Mouse (Mus musculus): Measurements from ENCODE around the gene Lmln. TPM values are rescaled to one million over a fixed set of nuclear protein-coding genes. Genes with fewer than 3 reads are reported as not detected.
"Not testable (repeated sequence)": the region's sequence is repeated elsewhere in the genome, so short reads cannot be mapped to it uniquely, and the experiment has no call there.

The Lmln gene
- total RNA-seq (2021): 1 to 10 TPM; 1.8 to 3.2 TPM

DNA sequence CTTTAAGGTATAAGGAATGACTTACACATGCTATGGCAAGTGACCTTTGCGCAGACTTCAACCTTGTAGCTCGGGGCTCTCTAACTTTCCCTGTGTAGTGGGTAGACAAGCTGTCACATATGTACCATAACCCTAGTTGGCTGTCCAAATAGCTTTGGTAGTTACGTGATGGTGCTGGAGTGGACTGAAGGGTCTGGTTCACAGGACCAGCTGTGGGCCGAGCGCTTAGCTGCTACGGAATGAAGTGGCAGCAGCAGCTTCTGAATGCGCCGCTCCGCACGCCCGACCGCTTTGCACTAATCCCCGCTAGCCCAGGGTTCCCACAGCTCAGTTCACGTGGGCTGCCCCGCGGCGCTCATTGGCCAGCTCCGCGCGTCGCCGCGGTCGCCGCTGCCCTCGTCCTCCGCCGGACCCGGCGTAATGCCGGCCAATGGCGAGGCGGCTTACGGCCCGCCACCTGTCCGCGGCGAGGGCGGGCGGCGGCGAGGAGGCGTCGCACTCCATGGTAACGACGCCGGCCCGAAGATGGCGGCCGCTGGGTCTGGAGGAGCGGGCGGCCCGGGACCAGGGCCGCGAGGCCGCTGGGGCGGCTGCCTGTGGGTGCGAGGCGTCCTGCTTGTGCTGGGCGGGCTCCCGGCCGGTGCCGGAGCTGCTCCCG, at the start of gene Lmln:
Gene Lmln, plus strand, starts transcription at position 498 of the 658 bp plus-strand sequence.
- peak; percentile 86 to 88 for DNase-seq
- intact Hi-C loops (cut with DNase I): loop anchor here (5.0 kb wide), 1 partner anchor 250 kb away; the partner anchor contains the start of gene Smbd1

DNA sequence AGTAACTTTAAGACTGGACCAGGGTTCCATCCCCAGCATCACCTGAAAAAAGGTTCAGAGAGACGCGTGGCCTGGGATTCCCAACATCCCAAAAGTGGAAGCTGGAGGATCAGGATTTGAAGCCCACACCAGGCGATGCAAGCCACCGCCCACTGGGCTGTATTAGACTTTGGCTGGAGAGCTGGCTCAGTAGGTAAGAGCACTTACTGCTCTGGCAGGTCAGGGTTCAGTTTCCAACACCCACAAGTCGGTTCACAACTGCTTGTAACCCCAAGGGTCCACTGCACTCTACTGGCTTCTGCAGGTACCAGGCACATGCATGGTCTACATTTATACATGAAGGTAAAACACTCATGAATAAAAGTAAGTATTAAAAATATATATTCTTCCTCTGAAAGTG, 48.5 kb upstream of the Lmln start:
- DNase-seq: no peak
- intact Hi-C loops (cut with DNase I): no loop called here

DNA sequence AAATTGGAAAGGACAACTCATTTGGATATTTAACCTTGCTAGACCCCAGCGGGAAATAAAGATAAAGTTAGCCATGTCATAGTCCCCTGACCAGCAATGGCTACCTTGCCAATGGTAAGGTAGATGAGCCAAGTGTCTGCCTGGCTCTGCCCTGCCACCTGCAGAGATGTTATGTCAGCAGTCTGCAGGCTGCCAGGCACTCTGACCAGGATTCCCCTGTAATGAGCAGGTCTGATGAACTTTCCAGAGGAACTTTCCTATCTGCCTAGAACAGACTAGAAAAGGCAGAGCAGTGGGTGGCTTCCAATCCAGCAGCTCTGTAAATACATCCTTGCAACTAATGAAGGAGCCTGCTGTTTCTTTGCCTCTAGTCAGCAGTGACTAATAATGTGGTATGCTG, 47.4 kb upstream of the Lmln start:
- no peak for DNase-seq
- intact Hi-C loops (cut with DNase I): no loop called here

DNA sequence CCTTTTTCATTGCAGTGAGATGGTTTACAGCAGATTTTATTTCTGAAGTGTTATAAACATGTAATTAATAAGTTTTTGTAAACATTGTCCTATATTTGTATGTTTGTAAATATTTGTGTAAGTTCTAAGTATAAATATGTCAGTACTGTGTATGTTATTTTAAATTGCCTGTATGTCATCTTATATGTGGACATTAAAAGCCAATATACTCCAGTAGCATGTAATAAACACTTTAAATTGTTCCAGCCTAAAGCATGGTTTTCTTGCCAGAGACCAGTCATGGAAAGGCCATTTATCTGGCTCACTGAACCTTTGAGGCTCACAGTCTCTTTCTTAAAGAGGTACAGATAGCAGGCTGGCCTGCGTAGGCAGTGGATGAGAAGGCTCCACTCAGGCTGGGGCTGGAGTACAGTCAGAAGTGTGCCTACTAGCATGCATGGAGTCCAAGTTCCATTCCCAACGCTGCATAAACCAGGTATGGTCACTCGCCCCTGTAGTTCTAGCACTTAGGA, 46.9 kb upstream of the Lmln start:
- intact Hi-C loops (cut with DNase I): no loop called here
- no peak for DNase-seq

DNA sequence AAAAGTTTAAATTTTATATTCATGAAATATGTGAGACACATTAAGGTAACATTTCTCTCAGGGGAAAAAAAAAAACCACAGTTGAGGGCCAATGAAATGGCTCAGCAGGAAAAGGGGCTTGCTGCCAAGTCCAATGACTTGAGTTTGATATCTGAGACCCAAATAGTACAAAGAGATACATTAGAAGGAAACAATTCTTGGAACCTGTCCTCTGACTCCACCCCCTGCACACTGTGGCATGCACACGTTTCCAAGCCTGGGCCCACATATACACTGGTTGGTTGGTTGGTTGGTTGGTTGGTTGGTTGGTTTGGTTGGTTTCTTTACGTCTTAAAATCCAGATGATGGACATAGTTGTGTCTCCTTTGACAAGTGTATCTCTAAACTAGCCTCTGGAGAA, 46.3 kb upstream of the Lmln start:
- intact Hi-C loops (cut with DNase I): no loop called here
- no peak for DNase-seq

DNA sequence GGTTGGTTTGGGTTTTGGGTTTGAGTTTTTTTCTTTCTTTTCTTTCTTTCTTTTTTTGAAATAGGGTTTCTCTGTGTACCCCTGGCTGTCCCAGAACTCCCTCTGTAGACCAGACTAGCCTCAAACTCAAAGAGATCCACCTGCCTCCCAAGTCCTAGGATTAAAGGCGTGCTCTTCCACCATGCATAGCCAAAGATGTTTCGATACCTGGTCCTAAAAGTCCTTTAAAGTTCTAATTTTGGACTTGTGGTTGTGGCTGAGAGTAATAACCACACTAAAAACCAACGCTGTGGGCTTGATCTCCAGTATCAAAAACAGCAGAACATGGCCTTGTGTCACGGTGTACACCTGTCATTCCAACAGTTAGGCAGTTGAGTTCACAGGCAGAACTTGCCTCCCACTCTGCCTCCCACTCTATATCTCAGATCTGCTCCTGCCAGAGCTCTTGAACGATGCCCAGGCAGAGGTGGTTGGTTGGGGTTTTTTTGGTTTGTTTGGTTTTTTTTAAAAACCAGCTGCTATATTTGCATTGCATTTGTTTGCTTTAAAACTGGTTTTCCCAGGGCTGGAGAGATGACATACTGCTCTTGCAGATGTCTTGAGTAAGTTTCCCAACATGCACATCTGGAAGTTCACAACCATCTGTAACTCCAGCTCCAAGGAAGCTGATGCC, 44.5 kb upstream of the Lmln start:
- intact Hi-C loops (cut with DNase I): no loop called here
- DNase-seq: no peak

DNA sequence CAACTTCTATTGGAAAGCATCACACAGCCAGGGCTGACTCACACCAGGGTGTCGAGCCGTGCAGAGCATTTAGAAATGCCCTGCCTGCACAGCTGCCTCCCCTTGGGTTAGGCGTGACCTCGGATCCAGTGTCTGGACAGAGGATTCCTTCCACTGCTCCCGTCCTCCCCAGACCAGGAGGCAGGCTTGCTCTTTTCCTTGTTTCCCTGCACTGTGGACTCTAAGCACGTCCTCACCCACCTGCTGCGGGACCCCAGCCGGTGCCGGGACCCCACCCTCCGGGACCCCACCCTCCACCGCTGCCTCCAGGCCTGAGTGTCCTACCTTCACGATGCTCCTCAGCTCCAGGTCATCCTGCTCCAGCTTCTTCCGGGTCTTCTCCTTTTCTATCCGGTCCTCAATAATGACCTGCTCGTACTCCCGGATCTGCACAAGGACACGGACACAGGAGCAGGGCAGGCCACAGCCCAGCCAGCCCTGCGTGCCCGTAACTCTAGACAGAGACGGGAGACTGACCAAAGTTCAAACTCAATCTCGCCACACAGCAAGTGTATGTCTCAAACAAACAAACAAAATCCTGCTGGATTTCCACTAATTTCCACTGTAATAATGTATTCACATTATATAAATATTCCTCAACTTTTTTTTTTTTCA, 43.1 kb upstream of the Lmln start:
- DNase-seq: no peak
- intact Hi-C loops (cut with DNase I): no loop called here

DNA sequence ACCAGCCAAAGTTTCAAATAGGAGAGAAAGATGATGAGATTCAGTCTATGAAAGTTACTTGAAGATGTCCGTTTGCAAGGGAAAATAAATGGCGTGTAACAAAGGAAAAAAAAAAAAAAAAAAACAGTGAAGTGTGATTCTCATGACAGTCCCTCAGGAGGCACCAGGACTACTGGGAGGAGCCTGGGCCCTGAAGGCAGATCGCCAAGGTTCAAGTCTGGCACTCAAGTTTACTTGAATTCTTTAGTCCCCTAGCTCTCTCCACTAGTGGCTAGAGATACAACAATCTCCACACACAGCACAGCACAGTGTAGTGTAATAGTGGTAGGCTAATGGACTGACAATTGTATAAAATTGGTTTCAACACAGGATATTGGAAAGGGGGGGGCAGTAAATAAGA, 40.9 kb upstream of the Lmln start:
- no peak for DNase-seq
- intact Hi-C loops (cut with DNase I): no loop called here

DNA sequence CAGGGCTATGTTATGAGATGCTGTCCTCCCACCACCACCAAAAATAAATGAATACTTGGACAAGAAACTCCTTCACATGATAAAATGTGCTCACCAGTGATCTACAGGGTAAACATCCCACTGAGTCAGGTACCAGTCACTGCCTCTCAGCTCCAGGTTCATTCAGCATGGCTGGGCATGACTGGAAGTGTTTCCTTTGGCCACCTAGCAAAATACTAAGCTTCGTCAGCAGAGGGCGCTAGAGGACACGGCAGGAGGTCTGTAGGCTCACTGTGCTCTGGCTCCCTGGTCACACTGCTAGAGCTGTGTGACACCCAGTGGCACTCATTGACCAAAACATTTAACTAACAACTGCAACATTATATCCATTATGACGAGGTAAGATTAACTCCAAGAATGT, 38.6 kb upstream of the Lmln start:
- peak; percentile 87 to 88 for DNase-seq
- intact Hi-C loops (cut with DNase I): loop anchor here (2.0 kb wide), 2 partner anchors 131 to 211 kb away; no protein-coding TSS in a partner anchor

DNA sequence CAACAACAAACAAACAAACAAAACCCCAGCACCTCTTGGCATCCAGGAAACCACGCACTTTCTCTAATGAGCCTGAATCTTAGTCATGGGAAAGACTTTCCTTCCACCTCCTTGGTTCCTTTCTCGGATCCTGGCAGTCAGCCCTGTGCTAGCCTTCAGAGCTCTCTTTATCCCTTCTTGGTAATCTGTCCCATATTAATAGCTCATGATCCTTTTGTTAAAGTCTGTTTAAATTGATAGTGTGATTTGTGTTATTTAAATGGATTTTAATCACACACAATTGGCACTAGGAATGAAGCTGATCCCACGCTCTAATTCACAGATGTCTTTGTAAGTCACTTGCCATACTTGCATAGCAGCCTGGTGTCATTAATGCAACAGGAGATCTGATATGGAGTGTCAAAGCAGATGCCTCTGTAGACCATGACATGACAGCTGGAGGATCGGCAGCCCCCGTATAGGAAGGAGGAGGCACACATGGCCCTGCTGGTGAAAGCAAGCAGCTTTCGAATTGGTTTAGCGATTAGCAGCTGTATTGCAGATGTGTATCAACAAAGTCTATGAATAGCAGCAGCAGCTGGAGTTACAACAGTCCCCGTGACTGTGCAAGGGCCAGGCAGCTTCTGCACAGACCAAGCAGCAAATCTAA, 37.7 kb upstream of the Lmln start:
- no peak for DNase-seq
- intact Hi-C loops (cut with DNase I): loop anchor here (2.0 kb wide), 1 partner anchor 212 kb away; no protein-coding TSS in a partner anchor

DNA sequence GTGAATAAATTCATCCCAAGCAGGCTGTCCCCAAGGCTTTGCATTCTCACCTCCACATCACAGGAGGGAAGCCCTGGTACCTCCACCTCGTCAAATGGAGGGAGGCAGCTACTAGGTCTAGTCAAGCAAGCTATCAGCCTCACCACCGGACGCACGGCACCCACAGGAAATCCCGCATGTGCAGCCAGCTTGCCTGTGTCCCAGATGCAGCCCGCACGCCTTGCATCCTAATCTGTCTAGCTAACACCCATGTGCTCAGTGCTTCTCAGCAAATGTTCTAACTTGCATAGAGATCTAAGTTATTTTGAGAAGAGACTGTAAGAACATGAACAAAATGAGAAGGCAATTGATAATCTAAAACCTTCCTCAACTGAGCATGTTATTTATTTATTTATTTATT, 36.0 kb upstream of the Lmln start:
- no peak for DNase-seq
- intact Hi-C loops (cut with DNase I): no loop called here

DNA sequence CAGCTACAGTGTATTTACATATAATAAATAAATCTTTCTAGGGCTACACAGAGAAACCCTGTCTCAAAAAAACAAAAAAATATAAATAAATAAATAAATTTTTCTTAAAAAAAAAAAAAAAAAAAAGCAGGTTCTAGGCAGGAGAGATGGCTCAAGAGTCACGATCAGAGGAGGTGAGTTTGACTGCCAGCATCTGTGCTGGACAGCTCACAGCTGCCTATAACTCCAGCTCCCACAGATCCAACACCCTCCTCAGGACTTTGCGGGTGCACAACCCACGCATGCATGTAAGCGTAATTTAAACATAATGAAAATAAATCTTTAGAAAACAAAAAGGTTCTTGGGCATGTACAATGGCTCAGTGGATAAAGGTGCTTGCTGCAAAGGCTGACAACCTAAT, 26.3 kb upstream of the Lmln start:
- intact Hi-C loops (cut with DNase I): no loop called here
- no peak for DNase-seq

DNA sequence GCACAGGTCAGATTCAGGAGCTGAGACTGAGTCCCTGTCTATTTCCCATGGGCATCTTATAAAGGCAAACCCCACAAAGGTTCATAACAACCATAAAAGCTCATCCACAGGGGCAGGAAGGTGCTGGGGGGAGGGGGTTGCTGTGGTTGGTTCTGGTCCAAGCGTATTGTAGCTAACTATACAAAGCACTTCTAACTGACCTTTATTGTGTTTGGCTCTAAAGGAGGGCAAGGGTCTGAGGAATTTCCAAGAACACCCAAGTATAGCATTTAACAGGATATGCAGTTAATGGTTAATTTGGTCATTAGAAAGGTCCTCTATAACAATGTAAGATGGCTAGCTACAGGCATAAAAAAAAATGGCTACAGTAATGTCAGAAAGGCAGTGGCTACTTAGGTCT, 19.6 kb upstream of the Lmln start:
- DNase-seq: no peak
- intact Hi-C loops (cut with DNase I): no loop called here

DNA sequence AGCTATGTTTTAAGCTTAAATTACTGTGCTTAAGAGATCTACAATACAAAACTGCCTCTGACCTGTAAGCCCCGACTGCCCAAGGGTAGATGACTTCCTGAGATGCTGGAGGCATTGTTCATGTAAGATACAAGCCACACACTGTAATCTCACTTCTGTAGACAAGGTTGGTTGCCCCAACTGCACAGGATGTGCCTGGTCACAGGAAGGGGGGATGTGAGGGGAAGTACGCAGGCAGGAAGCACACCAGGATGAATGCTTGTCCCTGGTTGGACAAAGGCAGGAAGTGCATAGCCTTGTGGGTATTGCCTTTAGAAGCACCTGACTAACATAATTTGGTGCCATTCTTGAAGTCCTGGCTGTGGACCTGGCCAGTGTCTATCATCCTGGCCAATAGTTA, 19.1 kb upstream of the Lmln start:
- intact Hi-C loops (cut with DNase I): no loop called here
- DNase-seq: no peak

DNA sequence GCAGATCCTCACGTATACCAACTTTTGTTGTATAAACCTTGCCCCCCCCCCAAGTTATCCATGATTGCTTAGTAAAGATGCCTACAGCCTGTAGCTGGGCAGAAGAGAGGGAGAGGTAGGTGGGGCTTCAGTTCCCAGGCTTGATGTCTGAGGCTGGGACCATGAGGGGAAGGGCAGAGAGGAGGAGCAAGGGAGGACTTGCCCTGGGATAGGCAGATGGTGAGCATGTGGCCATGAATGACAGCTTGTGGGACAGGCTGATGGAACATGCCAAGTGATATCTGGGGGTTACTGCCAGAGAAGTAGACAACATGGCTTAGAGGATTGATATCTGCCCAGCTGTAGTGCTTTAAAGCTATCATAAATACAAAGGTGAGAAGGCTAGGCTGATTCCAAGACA, 14.3 kb upstream of the Lmln start:
- no peak for DNase-seq
- intact Hi-C loops (cut with DNase I): no loop called here

DNA sequence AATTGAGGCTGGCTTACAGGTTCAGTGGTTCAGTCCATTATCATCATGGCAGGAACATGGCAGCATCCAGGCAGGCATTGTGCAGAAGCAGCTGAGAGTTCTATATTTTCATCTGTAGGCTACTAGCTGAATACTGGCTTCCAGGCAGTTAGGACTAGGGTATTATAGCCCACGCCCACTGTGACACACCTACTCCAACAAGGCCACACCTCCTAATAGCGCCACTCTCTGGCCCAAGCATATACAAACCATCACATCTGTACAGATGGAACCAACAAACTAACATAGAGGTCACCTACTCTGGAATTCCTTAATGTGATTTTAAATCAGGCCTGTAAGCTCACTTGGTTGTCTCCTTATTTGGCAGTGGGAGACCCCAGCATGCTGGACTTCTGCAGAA, 13.6 kb upstream of the Lmln start:
- intact Hi-C loops (cut with DNase I): no loop called here

DNA sequence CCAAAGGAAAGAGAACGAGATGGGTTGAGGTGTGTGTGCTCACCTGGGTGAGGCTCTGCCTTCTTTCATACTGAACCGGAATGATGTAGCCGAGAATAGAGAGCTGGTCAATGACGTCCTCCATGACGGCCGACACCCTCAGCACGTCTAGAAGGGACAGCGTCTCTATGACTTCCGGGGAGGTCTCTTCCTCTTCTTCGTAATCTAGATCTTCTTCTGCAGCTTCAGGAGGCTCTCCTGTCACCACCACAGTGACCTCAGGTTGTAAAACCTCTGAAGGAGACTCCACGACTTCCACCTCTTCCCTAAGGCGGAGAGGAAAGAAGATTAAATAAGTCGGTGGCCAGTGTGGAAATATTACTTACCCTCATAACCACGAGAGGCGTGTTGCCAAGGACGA, 12.5 kb upstream of the Lmln start:
- DNase-seq: no peak
- intact Hi-C loops (cut with DNase I): no loop called here

More for the DNA sequence above, 13.6 kb upstream of the Lmln start:
- no peak for DNase-seq

DNA sequence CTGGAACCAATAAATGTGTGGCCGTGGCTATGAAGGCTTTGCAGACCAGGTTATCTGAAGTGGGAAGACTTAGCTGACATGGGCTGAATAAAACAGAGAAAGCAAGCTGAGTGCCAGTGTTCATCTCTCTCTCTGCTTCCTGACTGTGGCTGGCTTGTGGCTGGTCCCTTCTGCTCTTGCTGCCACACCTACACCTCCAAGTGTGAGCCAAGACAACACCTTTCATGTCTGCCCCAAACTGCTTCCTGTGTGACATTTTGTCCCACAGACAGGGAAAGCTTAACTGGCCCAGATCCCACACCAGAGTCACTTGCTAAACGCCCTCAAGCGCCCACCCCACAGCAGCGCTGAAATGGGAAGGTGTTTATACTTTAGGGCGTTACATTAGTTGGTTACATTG, 9.2 kb upstream of the Lmln start:
- no peak for DNase-seq
- intact Hi-C loops (cut with DNase I): no loop called here

DNA sequence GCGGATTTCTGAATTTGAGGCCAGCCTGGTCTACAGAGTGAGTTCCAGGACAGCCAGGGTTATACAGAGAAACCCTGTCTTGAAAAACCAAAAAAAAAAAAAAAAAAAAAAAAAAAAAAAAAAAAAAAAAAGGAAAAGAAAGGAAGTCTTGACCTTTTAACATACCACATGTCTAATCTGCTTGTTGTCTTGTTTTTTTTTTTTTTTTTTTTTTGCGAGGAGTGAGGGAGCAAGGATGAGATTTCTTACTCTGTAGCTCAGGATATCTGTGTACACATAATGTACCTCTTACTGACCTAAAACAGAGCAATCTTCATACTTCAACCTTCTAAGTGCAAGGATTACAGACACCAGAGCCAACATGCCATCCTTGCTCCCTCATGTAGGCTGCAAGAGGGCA, 7.4 kb upstream of the Lmln start:
- intact Hi-C loops (cut with DNase I): not testable (repeated sequence)

DNA sequence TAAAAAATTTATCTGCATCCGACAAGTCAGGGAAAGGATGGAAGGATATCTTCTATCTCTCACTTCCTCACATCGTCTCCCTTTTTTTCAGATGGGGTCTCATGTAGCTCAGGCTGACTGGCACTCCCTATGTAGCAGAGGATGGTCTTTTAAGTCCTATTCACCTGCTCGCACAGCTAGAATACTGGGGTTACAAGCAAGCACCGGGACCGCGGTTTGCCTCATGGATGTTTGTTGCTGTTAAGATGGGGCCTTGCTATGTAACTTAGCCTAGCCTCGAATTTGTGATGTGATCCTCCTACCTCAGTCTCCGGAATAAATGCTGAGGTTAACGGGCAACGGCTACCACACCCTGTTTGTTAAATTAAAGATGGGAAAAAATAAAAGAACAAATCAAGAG, 6.7 kb upstream of the Lmln start:
- intact Hi-C loops (cut with DNase I): no loop called here
- DNase-seq: no peak

More for the DNA sequence above, 7.4 kb upstream of the Lmln start:
- DNase-seq: not testable (repeated sequence)

DNA sequence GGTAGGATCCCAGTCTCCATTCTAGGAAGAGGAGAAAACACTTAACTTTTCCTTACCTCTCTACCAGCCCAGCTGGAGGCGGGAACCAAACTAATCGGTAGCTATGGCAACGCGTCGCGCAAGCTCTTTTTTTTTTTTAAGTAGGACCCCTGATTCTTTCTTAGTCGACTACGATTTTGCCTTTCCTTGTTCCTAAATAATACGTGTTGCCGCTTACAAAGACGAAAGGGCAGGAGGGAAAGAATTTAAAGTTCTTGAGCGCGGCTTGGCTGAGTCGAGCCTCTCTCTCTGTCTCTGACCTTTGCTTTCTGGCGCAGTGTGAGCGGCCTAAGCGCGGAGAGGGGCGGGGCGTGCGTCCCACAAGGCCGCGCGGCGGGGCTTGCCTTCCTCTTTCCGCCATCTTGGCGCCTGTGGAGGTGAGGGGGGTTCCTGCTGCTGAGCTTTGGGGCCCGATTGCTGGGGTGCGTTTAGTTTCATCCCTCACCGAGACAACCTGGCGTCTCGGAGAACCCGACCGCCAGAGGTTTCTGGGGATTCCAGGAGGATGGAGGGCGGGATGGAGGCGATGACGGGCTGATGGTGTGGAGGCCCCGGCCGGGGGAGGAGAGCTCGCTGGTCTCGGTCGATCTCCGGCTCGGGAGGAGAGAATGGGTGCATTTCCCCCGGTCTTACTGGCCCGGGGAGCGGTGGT, 6.1 kb upstream of the Lmln start, which contains the start of the genes Iqcg and Rpl35a:
Gene Iqcg, minus strand, starts transcription at position 124 of the 691 bp plus-strand sequence.
Gene Rpl35a, plus strand, starts transcription at position 359 of the 691 bp plus-strand sequence.
- peak; percentile 92 to 96 for DNase-seq
- intact Hi-C loops (cut with DNase I): no loop called here

Measured in heart, postnatal 36 days (tissue).